Mouse (Mus musculus) MEL (cell line): ENCODE measurements at regions not wholly inside any gene's neighbourhood (a gene's known extent, or its start where the extent isn't known, plus 50 kb on each side); places are given as distances from the start of the nearest gene placed in this dataset.

ENCODE experiments used
- CTCF ChIP-seq, 3 experiments: IDR thresholded peaks in 2 of 3; conservative IDR thresholded peaks in 1 of 3; 2 replicates each; pipeline ENCODE4 v1.5.1; 2011 to 2012; ENCODE audit warnings: low read length in 3 of 3, low read depth in 2 of 3, mild to moderate bottlenecking in 2 of 3, improper control_type of control experiment in 1 of 3, inconsistent platforms in 1 of 3, mixed read lengths in 1 of 3, moderate library complexity in 1 of 3; ENCODE audit not compliant: control insufficient read depth in 1 of 3, insufficient read depth in 1 of 3, poor library complexity in 1 of 3, severe bottlenecking in 1 of 3
- EP300 ChIP-seq, 2 experiments: IDR thresholded peaks; 2 replicates each; pipeline ENCODE4 v1.6.1; 2011; ENCODE audit warnings: improper control_type of control experiment in 2 of 2, low read length in 2 of 2, low read depth in 1 of 2, mild to moderate bottlenecking in 1 of 2
- MAFK ChIP-seq: IDR thresholded peaks from 2 replicates; pipeline ENCODE4 v1.6.1; 2011; ENCODE audit warnings: low read depth, mild to moderate bottlenecking, low read length, improper control_type of control experiment, borderline replicate concordance
- MAZ ChIP-seq: IDR thresholded peaks from 2 replicates; pipeline ENCODE4 v1.6.1; 2012; ENCODE audit warnings: low read depth, mild to moderate bottlenecking, inconsistent platforms, low read length, improper control_type of control experiment
- MYC ChIP-seq: IDR thresholded peaks from 2 replicates; pipeline ENCODE4 v1.6.1; 2011; ENCODE audit warnings: low read depth, mild to moderate bottlenecking, low read length, improper control_type of control experiment, moderate library complexity
- POLR2A ChIP-seq, 2 experiments: IDR thresholded peaks; 2 replicates each; pipeline ENCODE4 v1.6.1; 2011 to 2012; ENCODE audit warnings: low read length in 2 of 2, mild to moderate bottlenecking in 2 of 2, control low read depth in 1 of 2, improper control_type of control experiment in 1 of 2, low read depth in 1 of 2, moderate library complexity in 1 of 2; ENCODE audit not compliant: control insufficient read depth in 1 of 2, insufficient read depth in 1 of 2, poor library complexity in 1 of 2
- POLR2AphosphoS2 ChIP-seq: IDR thresholded peaks from 2 replicates; pipeline ENCODE4 v1.6.1; 2011; ENCODE audit warnings: low read length, improper control_type of control experiment
- RAD21 ChIP-seq: IDR thresholded peaks from 2 replicates; pipeline ENCODE4 v1.6.1; 2011; ENCODE audit warnings: mild to moderate bottlenecking, low read depth, low read length, improper control_type of control experiment
- ZC3H11A ChIP-seq: IDR thresholded peaks from 2 replicates; pipeline ENCODE4 v1.6.1; 2012; ENCODE audit warnings: low read depth, mild to moderate bottlenecking, inconsistent platforms, low read length, improper control_type of control experiment

GRCm38 (mm10) chr5:100232076-100232475 lies 72.5 kb upstream of the Tmem150c start:
- TF ChIP-seq CTCF (IDR thresholded peaks at IDR 0.05 in 2 of 3, conservative IDR thresholded peaks at IDR 0.05 in 1 of 3; ENCODE audit: control insufficient read depth in 1 of 3, insufficient read depth in 1 of 3, low read depth in 2 of 3, low read length in 3 of 3, poor library complexity in 1 of 3, severe bottlenecking in 1 of 3) (no peak), EP300 (IDR thresholded peaks at IDR 0.05; ENCODE audit: low read depth in 1 of 2, low read length in 2 of 2) (no peak), MAZ (no peak), POLR2A (IDR thresholded peaks at IDR 0.05; ENCODE audit: control insufficient read depth in 1 of 2, insufficient read depth in 1 of 2, low read depth in 1 of 2, low read length in 2 of 2, poor library complexity in 1 of 2) (no peak), ZC3H11A (no peak), MYC (no peak), RAD21 (no peak), POLR2AphosphoS2 (no peak), MAFK (no peak)
